Mouse (Mus musculus): Measurements from ENCODE around the gene Astn1.

GRCm38 (mm10) chr1:158509112-158509855 lies 147.2 kb downstream of the Astn1 start:
- TF ChIP-seq CTCF (IDR thresholded peaks at IDR 0.05 in 2 of 3, conservative IDR thresholded peaks at IDR 0.05 in 1 of 3; ENCODE audit: control insufficient read depth in 1 of 3, insufficient read depth in 1 of 3, low read depth in 2 of 3, low read length in 3 of 3, poor library complexity in 1 of 3, severe bottlenecking in 1 of 3) (no peak), ZMIZ1 (IDR thresholded peaks at IDR 0.05; ENCODE audit: low read depth, low read length) (no peak), POLR2A (IDR thresholded peaks at IDR 0.05; ENCODE audit: control insufficient read depth in 1 of 2, insufficient read depth in 1 of 2, low read depth in 1 of 2, low read length in 2 of 2, poor library complexity in 1 of 2) (no peak), GATA1 (IDR thresholded peaks at IDR 0.05; ENCODE audit: low read depth, low read length) (no peak), USF1 (IDR thresholded peaks at IDR 0.05; ENCODE audit: low read depth, low read length) (no peak), NELFE (IDR thresholded peaks at IDR 0.05; ENCODE audit: low read depth, low read length) (no peak), HCFC1 (IDR thresholded peaks at IDR 0.05; ENCODE audit: low read depth, low read length) (no peak), CHD1 (IDR thresholded peaks at IDR 0.05; ENCODE audit: low read depth, low read length) (no peak)

Data from MEL (cell line).